Mouse (Mus musculus) adrenal gland, adult 18-20 months (tissue): ENCODE measurements around the gene Tprg. TPM values are rescaled to one million over a fixed set of nuclear protein-coding genes. Genes with fewer than 3 reads are reported as not detected.

Experiments
- DNase-seq, 2 experiments: peaks; one replicate each; pipeline ENCODE4 v3.0.0; 2021 to 2022; ENCODE audit warnings: low spot score in 2 of 2
- total RNA-seq, 2 experiments: library from RNA; stranded (reverse); gene quantifications; 1 replicate in 1 of 2; 2 replicates in 1 of 2; pipeline ENCODE4 v1.2.3; 2021

The Tprg gene
- total RNA-seq, 2 experiments from 2014 or later, result not detected

DNA sequence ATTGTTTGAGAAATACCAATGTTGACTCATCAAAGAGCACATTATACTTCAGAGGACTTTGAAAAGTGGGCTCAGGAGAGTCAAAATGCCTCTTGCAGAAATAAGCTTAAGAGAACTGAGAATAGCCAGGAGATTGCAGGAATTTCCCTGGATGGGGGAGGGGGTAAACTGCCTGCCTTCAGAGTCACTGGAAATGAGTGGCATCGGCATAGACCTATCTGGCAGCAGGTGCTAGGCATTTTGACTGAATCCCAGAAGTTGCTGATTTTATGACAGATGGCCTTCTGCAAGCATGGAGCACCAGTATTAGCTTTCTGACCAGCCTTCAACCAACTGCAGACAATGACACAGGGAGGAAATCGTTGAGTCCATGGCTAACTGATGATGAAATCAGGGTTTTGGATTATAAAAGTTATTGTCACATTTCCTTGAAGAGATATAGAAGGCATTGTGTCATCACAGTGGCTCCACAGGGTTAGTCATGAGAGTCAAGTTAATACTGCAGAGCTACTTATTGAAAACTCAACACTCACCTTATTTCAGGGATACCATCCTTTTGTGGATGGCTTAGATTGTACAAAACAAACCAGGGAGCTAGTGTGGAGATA, 39.1 kb downstream of the Tprg start:
- peak in 1 of 2 experiments; percentile 5 for DNase-seq

GRCm38 (mm10) chr16:25333279-25334219, 46.9 kb downstream of the Tprg start:
- no peak for DNase-seq

GRCm38 (mm10) chr16:25335058-25335703, 48.6 kb downstream of the Tprg start:
- no peak for DNase-seq

DNA sequence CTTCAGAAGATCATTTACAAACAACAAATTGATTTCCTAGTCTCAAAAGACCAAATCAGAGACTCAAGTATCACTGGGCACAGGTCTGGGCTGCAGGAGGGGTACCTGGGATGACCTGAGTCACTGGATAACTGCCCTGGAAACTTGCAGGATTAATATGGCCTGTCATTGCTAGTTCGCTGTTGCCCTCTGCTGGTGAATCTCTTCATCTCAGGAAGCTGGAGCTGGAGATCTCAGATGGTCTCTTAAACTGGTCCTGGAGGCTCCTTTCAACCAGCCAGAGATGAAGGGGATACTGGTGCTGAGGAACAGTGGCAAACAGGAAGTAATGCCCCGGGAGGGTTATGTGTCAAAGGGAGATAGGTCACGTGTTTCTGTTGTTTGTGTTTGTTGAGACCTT, 63.0 kb downstream of the Tprg start:
- peak; percentile 46 to 64 for DNase-seq

DNA sequence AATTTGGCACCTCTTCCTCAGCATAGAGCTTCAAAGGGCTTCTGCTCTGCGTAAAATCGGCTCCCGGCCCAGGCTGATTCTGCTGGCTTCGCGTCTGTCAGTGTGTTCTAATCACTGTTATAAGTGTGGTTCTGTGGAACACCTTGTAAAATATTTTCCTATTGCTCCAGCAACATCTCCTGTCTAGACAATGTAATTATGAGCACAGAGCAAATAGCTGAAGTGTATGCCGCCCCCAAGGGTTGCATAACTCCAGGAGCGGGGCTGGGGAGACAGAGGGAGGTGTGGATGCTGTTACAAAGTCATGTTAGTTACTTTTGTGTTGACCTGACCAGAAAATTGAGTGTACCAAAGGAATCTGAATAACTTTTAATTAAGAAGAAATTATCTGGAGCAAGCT, 81.2 kb downstream of the Tprg start:
- DNase-seq, result no peak

GRCm38 (mm10) chr16:25369984-25370412, 83.4 kb downstream of the Tprg start:
- no peak for DNase-seq

DNA sequence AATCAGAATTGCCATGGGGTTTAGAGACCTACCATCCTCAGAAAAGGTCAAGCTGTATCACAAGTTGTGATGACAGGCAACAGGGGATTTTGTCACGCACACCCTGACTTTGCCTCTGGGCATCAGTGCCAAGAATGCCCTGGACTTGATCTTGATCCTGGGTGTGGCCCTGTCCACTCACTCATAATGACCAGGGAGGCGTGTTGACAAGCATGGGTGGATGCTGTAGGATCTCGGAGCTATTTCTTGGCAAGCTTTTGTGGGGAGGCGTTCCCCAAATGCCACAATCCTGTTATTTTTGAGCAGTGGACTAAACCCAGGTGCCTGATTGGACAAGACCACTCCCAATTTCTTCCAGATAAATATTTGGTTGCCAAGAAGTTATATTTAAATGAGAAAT, 87.5 kb downstream of the Tprg start:
- no peak for DNase-seq

DNA sequence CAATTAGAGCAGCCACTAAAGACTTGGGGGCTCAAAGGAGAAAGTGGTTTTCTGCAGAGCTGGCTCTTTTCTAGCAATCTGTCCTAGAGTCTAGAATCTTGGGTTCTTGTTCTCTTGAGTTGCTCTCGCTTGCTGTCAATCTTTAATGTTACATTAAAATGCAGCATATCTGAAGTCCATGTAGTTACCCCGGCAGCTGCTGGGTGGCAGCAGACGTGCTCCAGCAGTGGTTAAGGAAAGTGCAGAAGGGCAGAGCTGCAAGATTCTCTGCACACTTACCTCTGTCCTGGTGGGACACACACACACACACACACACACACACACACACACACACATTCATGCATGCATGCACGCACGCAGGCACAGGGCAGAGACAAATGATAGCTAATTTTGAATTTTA, 88.2 kb downstream of the Tprg start:
- no peak for DNase-seq

GRCm38 (mm10) chr16:25376720-25377373, 90.2 kb downstream of the Tprg start:
- DNase-seq, result peak; percentile 38 to 61

GRCm38 (mm10) chr16:25377695-25378094, 91.1 kb downstream of the Tprg start:
- DNase-seq, result no peak

DNA sequence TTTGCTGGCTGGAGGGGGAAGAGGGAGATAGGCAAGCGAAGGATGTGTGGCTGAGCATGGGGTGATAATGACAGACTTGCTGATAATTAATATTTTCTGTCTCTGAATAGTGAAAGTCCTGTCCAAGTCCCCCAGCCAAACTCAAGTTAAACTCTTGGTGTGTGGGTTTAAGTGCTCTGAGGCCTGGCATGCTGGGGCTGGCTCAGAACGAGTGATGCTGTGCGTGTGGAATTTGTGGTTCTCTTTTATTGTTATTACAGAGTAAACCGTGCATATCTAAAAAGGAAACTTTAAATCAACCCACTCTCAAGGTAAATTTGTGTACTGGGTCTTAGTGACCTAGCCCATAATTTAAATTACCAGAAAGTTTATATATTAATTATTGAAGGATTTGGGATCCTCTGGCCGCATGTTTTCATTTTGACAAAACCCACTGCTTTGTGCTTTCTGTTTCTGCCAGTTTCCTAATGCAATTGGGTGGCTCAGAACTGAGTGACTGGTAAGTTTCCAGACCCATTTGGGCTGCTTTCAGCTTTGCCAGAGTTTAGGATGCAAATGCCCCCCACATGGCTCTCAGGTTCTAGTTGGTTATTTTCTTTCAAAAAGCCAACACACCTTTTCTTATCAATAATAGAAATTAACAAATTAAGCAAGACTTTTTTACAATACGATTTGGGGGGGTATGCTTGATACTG, 99.0 kb downstream of the Tprg start:
- DNase-seq, result no peak

GRCm38 (mm10) chr16:25394676-25395075, 108.1 kb downstream of the Tprg start:
- no peak for DNase-seq

GRCm38 (mm10) chr16:25404156-25404555, 117.5 kb downstream of the Tprg start:
- DNase-seq, result no peak

GRCm38 (mm10) chr16:25407204-25407886, 120.7 kb downstream of the Tprg start:
- no peak for DNase-seq

- DNase-seq, result no peak
These were observed 121.4 kb downstream of the Tprg start for GRCm38 (mm10) chr16:25408032-25408431.

DNA sequence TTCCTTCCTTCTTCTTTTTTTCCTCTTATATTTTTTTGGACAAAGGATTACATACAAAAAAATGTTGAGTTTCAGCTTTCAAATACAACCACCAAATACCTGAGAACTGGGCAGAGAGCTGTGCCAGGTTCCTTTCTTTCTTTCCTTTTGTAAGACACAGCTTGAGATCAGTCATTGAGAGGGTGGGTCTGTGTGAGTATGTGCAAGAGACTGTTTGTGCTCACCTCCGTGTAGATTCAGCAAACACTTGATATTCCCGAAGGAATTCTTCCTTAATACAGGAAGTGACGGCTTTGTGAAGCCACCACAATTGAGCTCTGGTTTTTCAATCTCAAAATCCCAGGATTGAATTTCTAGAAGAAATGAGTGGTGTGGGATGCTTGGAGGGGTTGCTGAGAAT, 124.7 kb downstream of the Tprg start:
- no peak for DNase-seq

DNA sequence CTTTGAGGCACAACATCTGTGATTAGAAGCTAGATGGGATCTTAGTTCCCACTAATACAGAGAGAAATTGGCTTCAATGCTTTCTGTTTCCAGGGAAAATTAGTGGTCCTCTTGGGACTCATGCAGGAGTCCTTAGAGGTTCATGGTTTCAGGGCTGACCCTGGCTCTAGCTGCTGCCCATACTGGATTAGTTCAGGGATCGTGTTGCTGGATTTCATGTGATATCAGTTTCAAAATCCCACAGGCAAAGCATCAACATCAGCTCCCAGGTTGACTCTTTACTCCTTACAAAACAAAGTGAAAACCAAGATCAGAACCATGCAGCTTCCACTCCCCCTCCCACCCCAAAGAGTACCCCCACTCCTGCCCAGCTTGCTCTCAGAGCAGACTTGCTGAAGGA, 127.3 kb downstream of the Tprg start:
- no peak for DNase-seq

DNA sequence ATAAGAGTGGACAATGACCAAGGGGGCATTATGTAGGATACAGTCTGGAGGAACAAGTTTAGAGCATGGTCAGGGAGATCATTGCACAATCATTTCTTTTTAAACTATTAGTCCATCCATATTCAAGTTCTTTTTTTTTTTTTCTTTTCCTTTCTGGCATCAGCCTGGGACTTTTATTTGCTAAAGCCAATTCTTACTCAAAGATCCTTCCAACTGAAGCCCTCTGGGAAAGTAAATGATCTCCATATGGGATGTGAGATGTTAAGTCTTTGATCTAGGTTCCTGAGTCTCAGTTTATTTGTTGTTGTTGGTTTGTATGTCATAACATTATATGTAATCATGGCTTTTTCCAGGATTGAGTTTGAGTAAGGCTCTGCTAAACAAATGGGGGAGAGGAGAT, 128.6 kb downstream of the Tprg start:
- no peak for DNase-seq

- no peak for DNase-seq
These were observed 131.4 kb downstream of the Tprg start for GRCm38 (mm10) chr16:25417875-25418630.
